Mouse (Mus musculus): ENCODE data around the gene Nhsl2.

DNA sequence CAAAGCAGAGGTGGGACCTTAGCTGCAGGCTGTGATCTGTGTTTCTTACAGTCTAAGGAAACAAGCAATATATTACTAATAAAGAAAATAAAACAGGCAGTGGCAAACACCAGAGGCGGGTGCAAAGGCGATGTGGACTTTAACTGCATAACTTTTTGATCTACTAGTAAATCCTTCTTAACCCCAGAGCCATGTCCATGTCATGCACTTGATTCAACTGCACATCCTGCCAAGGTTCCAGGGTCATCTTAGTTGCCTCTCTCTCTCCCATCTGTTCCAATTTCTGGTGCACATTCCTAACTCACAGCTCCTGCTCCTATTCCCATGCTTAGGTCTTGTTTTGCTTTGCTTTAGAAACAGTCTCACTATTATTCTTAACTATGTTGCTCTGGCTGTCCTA is 104.1 kb downstream of the Nhsl2 start:
- TF ChIP-seq ZNF384 (IDR thresholded peaks at IDR 0.05; ENCODE audit: low read depth, low read length) (no peak), ZC3H11A (IDR thresholded peaks at IDR 0.05; ENCODE audit: borderline replicate concordance, low read depth, low read length) (no peak), CHD2 (IDR thresholded peaks at IDR 0.05; ENCODE audit: low read depth, low read length) (no peak)
